Mouse (Mus musculus): ENCODE results near the gene Ptms.

Gene Ptms

DNA sequence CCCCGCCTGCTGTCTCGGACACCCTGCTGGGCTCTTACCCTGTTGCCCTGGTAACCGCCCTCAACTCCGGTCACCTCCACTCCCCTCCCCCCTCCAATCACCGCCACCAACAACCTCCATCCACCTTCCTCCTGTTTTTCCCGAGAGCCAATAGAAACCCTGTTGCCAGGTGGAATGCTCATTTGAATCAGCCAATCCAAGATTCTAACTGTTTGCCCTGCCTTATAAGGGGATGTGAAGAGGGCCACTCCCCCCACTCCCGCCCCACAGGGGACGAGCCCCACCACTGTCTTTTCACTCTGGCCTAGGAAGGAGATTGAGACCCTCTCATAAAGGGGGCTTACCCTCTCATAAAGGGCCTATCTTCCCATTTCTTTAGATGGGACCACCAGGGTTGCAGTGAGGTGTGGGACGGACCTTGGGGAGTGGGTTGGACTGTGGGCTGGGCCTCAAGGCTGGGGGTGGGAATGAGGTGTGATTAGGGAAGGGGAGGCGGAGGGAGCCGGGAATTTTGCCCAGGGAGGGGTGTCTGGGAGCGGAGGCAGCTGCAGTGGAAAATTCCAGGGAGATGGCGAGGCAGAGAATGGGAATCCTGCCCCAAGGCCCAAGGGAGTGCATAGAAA is at the start of gene Ptms:
TSS of gene Ptms (minus strand) at position 409 of the 623 bp plus-strand sequence.
- peak; percentile 94 for DNase-seq (ENCODE audit: low spot score)

DNA sequence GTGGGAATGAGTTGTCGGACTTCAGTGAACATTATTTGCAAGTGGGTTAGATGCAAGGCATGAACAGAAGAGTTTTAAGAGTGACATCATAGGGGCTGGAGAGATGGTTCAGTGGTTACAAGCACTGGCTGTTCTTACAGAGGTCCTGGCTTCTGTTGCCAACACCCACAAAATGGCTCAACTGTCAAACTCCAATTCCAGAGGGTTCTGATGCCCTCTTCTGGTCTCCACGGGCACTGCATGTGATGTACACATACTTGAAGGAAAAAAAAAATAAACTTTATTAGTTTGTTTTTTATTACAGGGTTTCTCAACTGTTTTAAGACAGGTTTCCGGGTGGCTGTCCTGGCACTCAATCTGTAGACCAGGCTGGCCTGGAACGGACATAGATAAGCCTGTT is 47.9 kb upstream of the Ptms start:
- no peak for DNase-seq (ENCODE audit: low spot score)

- DNase-seq (ENCODE audit: low spot score) = no peak
These were observed 46.7 kb upstream of the Ptms start for GRCm38 (mm10) chr6:124966466-124967118.

- no peak for DNase-seq (ENCODE audit: low spot score)
These were observed 45.8 kb upstream of the Ptms start for GRCm38 (mm10) chr6:124965747-124966146.

DNA sequence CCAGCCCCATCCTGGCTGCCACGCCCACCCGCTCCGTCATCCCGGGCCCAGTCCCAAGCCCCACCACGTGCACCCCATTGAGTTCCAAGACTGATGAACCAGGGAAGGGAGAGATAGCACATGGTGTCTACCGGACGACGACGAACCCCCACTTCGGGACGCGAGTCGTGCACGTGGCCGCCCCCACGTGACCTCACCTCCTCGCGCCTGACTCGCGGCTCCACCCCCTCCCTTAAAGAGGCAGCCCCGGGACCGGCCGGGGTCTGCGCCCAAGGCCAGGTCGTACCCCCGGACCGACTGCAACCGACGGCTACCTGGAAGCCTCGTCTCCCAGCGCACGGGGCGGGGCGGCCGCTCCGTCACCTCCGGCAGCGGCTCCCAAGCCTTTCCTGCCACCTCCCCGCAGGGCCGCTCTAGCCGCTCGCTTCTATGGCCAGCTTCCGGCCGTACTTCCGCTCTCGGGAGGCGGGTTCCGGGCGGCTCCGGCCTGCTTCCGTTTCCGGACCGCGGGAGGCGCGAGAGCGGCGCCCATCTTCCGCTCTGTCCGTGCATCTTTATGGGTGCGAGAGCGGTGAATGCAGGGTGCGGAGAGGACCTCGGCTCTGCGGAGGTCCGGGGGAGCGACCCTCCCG is 45.3 kb upstream of the Ptms start, which contains the start of gene Cops7a:
TSS of gene Cops7a (minus strand) at position 451 of the 632 bp plus-strand sequence.
- DNase-seq (ENCODE audit: low spot score) = peak; percentile 95

DNA sequence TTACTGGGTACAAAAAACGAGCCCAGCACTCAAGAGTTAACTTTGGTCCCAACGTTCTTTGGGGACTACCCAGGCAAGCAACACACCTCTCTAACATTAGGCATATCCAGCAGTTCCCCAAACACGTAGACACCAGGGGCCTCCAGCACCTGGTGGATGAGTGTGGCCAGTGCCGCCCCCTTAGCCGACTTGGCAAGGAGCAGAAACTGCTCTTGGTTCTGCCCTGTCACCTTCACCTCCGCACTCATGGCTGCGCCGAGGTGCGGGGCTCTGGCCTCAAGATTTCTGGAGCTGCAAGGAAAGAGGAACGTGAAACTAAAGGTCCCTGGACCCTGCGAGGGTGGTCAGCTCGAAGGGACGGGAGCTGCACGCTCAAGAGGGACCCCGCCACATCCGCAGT is 44.7 kb upstream of the Ptms start:
- no peak for DNase-seq (ENCODE audit: low spot score)

DNA sequence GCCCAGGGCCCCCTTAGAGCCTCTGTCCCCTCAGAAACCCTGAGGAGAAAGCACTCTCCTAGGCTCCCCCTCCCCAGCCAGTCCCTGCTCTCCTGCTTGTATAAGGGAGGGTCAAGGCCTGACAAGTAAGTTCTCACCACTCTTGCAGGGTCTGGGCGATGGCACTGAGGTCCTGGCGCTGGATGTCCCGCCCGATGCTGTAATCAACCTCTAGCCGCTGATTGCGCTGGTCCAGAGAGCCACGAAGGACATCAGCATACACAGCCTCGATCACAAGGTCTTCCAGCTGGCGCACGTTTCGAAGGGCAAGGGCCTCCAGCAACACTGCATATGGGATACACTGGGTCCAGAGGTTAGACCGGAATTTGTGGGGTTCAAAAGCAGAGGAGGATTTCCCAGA is 41.1 kb upstream of the Ptms start:
- no peak for DNase-seq (ENCODE audit: low spot score)

GRCm38 (mm10) chr6:124959960-124960359 is 40.1 kb upstream of the Ptms start:
- DNase-seq (ENCODE audit: low spot score) = no peak

GRCm38 (mm10) chr6:124958127-124958526 is 38.2 kb upstream of the Ptms start:
- no peak for DNase-seq (ENCODE audit: low spot score)

DNA sequence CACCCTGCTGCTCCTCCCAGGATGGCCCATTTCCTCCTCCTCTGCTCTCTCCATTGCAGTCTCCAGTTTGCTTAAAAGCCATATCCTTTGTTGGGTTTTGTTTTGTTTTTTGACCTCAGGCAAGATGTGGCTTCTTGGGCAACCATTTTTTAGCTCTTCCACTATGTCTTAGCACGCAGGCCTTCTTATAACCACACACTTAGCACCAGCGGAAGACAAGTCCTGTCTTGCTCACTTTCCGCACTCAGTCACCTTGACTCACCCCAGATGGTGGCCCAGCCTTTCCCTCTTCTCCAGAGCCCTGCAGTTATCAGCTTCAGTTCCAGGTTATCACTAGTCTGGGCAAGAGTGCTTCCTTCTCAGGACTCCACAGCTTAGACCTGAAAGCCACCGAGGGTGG is 35.3 kb upstream of the Ptms start:
- no peak for DNase-seq (ENCODE audit: low spot score)

DNA sequence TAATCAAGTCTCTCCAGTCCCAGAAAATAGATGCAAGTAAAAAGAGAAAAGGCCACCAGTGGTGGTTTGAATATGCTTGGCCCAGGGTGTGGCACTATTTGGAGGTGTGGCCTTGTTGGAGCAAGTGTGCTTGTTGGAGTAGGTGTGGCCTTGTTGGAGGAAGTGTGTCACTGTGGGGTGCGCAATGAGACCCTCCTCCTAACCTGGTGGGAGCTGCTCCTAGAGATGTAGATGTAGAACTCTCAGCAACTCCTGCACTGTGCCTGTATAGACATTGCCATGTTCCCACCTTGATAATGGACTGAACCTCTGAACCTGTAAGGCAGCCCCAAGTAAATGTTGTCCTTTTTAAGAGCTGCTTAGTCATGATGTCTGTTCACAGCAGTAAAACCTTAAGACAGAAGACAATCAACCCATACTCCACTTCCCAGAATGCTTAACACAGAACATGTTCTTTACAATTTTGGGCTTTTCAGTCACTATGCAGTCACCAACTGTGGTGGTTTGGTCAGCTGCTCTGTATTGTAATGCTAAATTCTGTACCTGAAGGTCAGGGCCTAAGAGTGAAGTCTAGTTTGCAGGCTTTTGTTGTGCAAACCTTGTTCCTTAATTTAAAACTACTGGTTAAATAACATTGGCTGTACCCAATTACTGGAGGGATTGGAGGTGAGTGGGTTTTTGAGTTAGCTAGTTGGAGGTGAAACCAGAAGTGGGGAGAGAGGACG is 34.2 kb upstream of the Ptms start:
- DNase-seq (ENCODE audit: low spot score) = no peak

GRCm38 (mm10) chr6:124943526-124943925 is 23.6 kb upstream of the Ptms start:
- no peak for DNase-seq (ENCODE audit: low spot score)

DNA sequence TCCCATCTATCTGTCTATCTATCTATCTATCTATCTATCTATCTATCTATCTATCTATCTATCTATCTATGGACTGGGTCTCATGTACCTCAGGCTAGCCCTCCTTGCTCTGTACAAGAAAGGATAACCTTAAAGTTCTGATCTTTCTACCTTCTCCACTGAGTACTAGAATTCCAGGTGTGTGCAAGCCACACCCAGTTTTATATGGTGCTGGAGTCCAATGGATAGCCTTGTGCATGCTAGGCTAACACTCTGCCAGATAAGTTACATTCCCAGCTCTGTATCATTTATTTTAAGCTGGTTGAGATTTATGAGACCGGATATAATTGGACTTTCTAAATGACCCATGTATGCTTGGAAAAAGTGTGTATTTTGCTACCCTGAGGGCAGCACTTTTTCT is 21.8 kb upstream of the Ptms start:
- DNase-seq (ENCODE audit: low spot score) = no peak

GRCm38 (mm10) chr6:124938554-124938953 is 18.7 kb upstream of the Ptms start:
- no peak for DNase-seq (ENCODE audit: low spot score)

DNA sequence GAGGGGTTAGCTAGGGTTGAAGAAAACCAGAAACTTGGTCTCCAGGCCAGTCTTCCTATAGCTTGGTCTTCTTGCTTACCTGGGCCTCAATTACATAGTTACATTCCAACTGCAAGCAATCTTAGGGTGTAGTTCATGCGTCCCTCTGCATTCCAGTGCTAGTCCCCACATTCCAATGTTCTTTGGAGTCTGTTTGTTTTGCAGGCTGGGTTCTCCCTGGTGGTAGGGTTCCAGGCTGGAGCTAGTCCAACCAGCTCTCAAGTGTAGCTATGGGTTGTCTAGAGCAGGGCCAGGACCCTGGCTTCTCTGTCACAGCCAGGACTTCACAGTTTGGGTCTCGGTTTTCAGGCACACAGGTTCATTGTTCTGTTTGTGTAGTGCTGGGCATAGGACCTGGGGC is 17.6 kb upstream of the Ptms start:
- DNase-seq (ENCODE audit: low spot score) = no peak

GRCm38 (mm10) chr6:124936681-124937080 is 16.8 kb upstream of the Ptms start:
- DNase-seq (ENCODE audit: low spot score) = no peak

DNA sequence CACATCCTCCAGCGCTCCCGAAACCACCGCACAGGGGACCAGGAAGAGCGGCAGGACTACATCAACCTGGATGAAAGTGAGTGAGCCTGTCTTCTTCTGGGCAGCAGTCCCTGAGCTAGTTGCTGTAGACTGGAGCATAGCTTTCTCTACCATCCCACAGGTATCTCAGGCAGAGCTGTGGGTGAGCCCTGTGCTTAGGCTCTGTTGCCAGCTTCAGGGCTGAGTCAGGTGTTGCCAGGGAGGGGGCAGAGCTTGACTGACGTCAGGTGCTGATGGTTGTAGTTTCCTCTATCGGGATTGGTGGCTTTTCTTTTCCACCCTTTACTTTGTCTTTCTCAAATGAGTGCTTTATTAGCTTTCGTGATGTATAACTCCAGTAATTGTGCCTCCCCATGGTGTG is 14.8 kb upstream of the Ptms start:
- DNase-seq (ENCODE audit: low spot score) = no peak

DNA sequence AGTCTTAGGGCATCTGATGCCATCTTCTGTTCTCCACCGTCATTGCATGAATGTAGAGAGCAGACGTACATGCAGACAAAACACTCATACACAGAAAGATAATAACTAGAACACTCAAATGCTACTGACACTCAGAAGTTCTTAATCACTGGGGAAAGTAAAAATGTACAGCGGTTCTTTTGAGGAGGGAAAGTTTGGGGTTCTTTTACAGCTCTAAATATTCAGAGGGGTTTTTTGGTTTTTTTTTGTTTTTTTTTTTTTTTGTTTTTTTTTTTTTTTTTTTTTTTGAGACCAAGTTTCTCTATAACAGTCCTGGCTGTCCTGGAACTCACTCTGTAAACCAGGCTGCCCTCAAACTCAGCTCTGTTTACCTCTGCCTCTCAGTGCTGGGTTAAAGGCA is 13.2 kb upstream of the Ptms start:
- DNase-seq (ENCODE audit: low spot score) = no peak

DNA sequence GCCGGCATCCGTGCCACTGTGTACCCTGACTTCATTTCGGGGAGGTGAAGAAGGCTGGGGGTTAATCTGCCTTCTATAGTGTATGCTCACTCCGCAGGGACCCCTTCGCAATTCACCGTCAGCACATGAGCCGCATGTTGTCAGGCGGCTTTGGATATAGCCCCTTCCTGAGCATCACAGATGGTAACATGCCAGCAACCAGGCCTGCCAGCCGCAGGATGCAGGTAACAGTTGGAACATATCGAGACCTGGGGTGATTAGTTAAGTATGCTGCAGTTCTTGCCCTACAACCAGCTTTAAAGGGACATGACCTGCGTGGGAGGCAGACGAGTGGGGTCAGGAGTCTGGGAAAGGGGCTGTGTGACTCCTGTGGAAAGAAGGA is 12.4 kb upstream of the Ptms start:
- no peak for DNase-seq (ENCODE audit: low spot score)

- peak; percentile 55 for DNase-seq (ENCODE audit: low spot score)
These were observed 11.8 kb upstream of the Ptms start for GRCm38 (mm10) chr6:124931525-124932313.

DNA sequence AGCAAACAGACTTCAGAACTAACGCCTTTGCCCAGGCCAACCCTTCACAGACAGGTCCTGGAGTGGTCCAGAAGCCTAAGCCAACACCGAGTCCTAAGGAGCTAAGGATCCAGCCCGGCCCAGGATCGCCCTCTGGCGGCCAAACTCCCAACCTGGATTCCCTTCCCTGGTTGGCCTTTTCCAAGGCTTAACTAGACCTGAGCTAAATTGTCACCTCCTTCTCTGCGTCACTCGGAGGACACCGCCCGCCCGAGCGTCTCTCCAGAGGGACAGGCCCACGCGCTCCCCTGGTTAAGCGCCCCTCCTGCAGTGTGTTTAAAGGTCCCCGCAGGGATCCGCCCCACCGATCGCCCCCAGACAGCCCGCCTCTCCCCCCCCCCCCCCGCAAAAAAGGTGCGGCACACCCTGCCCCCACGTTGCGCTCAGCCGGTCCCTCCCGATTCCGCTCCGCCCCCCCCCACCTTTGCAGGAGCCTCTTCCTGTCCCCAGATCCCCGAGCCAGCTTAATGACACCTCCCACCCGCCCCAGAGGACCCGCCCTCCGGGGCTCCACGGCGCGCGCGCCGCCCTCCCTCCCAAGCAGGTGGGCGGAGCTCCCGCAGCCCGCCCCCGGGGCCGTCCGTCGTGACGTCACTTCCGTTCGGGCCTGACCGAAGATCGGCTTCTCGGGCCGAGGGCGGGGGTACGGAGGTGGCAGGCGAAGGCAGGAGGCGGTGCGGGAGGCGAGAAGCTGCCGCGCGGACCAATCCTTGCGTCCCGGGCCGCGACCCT is 11.0 kb upstream of the Ptms start, which contains the start of gene Mlf2:
TSS of gene Mlf2 (plus strand) at position 633 of the 771 bp plus-strand sequence.
- DNase-seq (ENCODE audit: low spot score) = peak; percentile 96

All from testis, postnatal 14 days (tissue).